In the genomic region with DNA sequence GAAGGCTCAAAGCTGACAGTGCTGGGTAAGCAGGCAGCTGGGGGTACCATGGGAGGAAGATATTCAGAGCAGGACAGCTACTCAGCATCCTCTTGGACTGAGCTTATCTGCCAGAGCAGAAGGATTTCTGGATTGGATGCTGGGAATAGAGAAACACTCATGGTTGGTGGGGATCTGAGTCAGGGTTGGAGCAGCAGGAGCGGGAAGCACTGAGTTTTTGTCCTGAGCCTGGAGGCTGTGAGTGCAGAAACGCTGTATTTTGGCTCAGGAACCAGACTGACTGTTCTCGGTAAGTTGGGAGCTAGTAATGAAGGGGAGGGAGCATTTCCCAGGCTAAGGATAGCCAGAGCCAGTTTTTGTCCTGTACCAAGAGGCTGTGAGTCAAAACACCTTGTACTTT, we compare ENCODE assay signal across 10 mouse cellular contexts. TPM values are rescaled to one million over a fixed set of nuclear protein-coding genes. Genes with fewer than 3 reads are reported as not detected.
DNase-seq lines count a peak whose midpoint lies in the region; ATAC-seq and TF ChIP-seq lines count a peak whose summit lies in the region.
"Had no signal": no experiment of that assay in that cellular context is flagged by ENCODE, and none has a peak within 500 bp of the region (broad histone marks: within the 10 kb centered on the region; RNA-seq: fewer than 3 reads in every experiment).

No protein-coding gene starts in this region.

- H3K4me1 ChIP-seq in heart, embryonic 15.5 days (replicated peaks) = peaks cover 6% of the 10 kb centered on the region
- H3K4me1 ChIP-seq in ES-Bruce4 (ENCODE audit: control insufficient read depth, insufficient read depth, low read length) = no peaks in the 10 kb centered on the region
- H3K4me1 ChIP-seq in forebrain, embryonic 13.5 days = peaks cover 16% of the 10 kb centered on the region; the same call in 1 of the 2 replicates
- peaks cover 8% of the 10 kb centered on the region; the same call in 1 of the 2 replicates for H3K4me1 ChIP-seq in limb, embryonic 15.5 days
- no peaks in the 10 kb centered on the region for H3K4me1 ChIP-seq in lung, postnatal 0 days (ENCODE audit: insufficient read depth, low read depth, low read length)

- H3K9ac ChIP-seq in heart, embryonic 15.5 days = peak overlapping the region; percentile 43; the same call in 1 of the 2 replicates
- H3K9ac ChIP-seq in ES-Bruce4 (ENCODE audit: low read depth, poor library complexity, severe bottlenecking) = no peak overlapping the region
- 0 out of 2 replicates have a peak overlapping the region, but pooled peaks have one; percentile 53 for H3K9ac ChIP-seq in forebrain, embryonic 13.5 days
- 0 out of 2 replicates have a peak overlapping the region, but pooled peaks have one; percentile 20 for H3K9ac ChIP-seq in limb, embryonic 15.5 days
- no peak overlapping the region for H3K9ac ChIP-seq in lung, postnatal 0 days (replicated peaks; ENCODE audit: low read depth)

- no peaks in the 10 kb centered on the region for H3K36me3 ChIP-seq in heart, embryonic 15.5 days
- no peaks in the 10 kb centered on the region for H3K36me3 ChIP-seq in ES-Bruce4 (ENCODE audit: control insufficient read depth, insufficient read depth, low read length, poor library complexity, severe bottlenecking)
- no peaks in the 10 kb centered on the region for H3K36me3 ChIP-seq in forebrain, embryonic 13.5 days (ENCODE audit: poor library complexity, severe bottlenecking)
- no peaks in the 10 kb centered on the region for H3K36me3 ChIP-seq in limb, embryonic 15.5 days
- no peaks in the 10 kb centered on the region for H3K36me3 ChIP-seq in lung, postnatal 0 days (ENCODE audit: insufficient read depth, low read length)

- WGBS in heart, embryonic 15.5 days = 21% methylated on average over 3 of the region's 3 CpGs
- 13% methylated on average over 3 of the region's 3 CpGs for WGBS in forebrain, embryonic 13.5 days
- 10% methylated on average over 3 of the region's 3 CpGs for WGBS in limb, embryonic 15.5 days
- WGBS in lung, postnatal 0 days = 17% methylated on average over 3 of the region's 3 CpGs

- no peak overlapping the region for H3K27ac ChIP-seq in heart, embryonic 15.5 days
- no peak overlapping the region for H3K27ac ChIP-seq in ES-Bruce4 (ENCODE audit: insufficient read depth, low read length)
- H3K27ac ChIP-seq in forebrain, embryonic 13.5 days = no peak overlapping the region
- H3K27ac ChIP-seq in limb, embryonic 15.5 days = no peak overlapping the region
- no peak overlapping the region for H3K27ac ChIP-seq in lung, postnatal 0 days (ENCODE audit: low read length)
- H3K27ac ChIP-seq: gastrocnemius, adult 2 months had no signal

- no peak for TF ChIP-seq POLR2A in ES-Bruce4 (IDR thresholded peaks at IDR 0.05; ENCODE audit: insufficient read depth, low read length)

- peaks cover 8% of the 10 kb centered on the region for H3K27me3 ChIP-seq in heart, embryonic 15.5 days
- peaks cover 4% of the 10 kb centered on the region for H3K27me3 ChIP-seq in ES-Bruce4 (ENCODE audit: control insufficient read depth, insufficient read depth, low read length, poor library complexity, severe bottlenecking)
- H3K27me3 ChIP-seq in forebrain, embryonic 13.5 days = no peaks in the 10 kb centered on the region; the same call in 1 of the 2 replicates
- H3K27me3 ChIP-seq in limb, embryonic 15.5 days = peaks cover 21% of the 10 kb centered on the region; the same call in 1 of the 2 replicates
- no peaks in the 10 kb centered on the region for H3K27me3 ChIP-seq in lung, postnatal 0 days (replicated peaks; ENCODE audit: insufficient read depth, low read length)

- TF ChIP-seq CTCF in ES-Bruce4 (IDR thresholded peaks at IDR 0.05; ENCODE audit: low read depth, low read length) = no peak
- no peak for TF ChIP-seq CTCF in lung, postnatal 0 days (IDR thresholded peaks at IDR 0.05)

- H3K4me3 ChIP-seq in heart, embryonic 15.5 days = peak overlapping the region; percentile 43
- H3K4me3 ChIP-seq in ES-Bruce4 (ENCODE audit: low read depth, low read length) = 0 out of 2 replicates have a peak overlapping the region, but pooled peaks have one; percentile 5
- peak overlapping the region; percentile 37; the same call in 1 of the 2 replicates for H3K4me3 ChIP-seq in forebrain, embryonic 13.5 days
- peak overlapping the region; percentile 29; the same call in 1 of the 2 replicates for H3K4me3 ChIP-seq in limb, embryonic 15.5 days
- H3K4me3 ChIP-seq in lung, postnatal 0 days (ENCODE audit: low read depth, low read length) = no peak overlapping the region
- H3K4me3 ChIP-seq: gastrocnemius, adult 2 months had no signal

- no peak for TF ChIP-seq EP300 in ES-Bruce4 (IDR thresholded peaks at IDR 0.05; ENCODE audit: insufficient read depth, low read depth, low read length)
- TF ChIP-seq EP300 in lung, postnatal 0 days (IDR thresholded peaks at IDR 0.05) = no peak

- no peak for ATAC-seq in heart, embryonic 15.5 days (replicated peaks; ENCODE audit: insufficient number of reproducible peaks, insufficient read depth, low FRiP score, low read depth)
- ATAC-seq in forebrain, embryonic 13.5 days = peak; percentile 22; the same call in 1 of the 2 replicates
- ATAC-seq in limb, embryonic 15.5 days (ENCODE audit: insufficient number of reproducible peaks, low FRiP score, low TSS enrichment, low read depth) = no peak
- no peak for ATAC-seq in lung, postnatal 0 days

- H3K9me3 ChIP-seq in heart, embryonic 15.5 days (replicated peaks) = no peaks in the 10 kb centered on the region
- no peaks in the 10 kb centered on the region for H3K9me3 ChIP-seq in ES-Bruce4 (replicated peaks; ENCODE audit: control insufficient read depth, insufficient read depth, low read length, poor library complexity, severe bottlenecking)
- H3K9me3 ChIP-seq in forebrain, embryonic 13.5 days (replicated peaks) = no peaks in the 10 kb centered on the region
- no peaks in the 10 kb centered on the region for H3K9me3 ChIP-seq in limb, embryonic 15.5 days
- H3K9me3 ChIP-seq in lung, postnatal 0 days (ENCODE audit: low read length) = no peaks in the 10 kb centered on the region

- no peak for DNase-seq in heart, adult 9 months (ENCODE audit: low spot score in 2 of 2)
- DNase-seq in cerebellum, postnatal 10 days = no peak
- DNase-seq in gastrocnemius, postnatal 25 days = no peak
- no peak for DNase-seq in lung, postnatal 0 days (ENCODE audit: low spot score)
- DNase-seq: gastrocnemius, adult 2 months had no signal

- H3K4me2 ChIP-seq in heart, embryonic 15.5 days = peak overlapping the region; percentile 64
- peak overlapping the region; percentile 64 for H3K4me2 ChIP-seq in forebrain, embryonic 13.5 days
- H3K4me2 ChIP-seq in limb, embryonic 15.5 days = peak overlapping the region; percentile 47
- H3K4me2 ChIP-seq in lung, postnatal 0 days (replicated peaks; ENCODE audit: low read depth, low read length) = no peak overlapping the region

RNA-seq across cellular contexts. Expression of gene Prss2, which starts 21.4 kb away (rescaled TPM):
- not detected in 2 replicates for polyA plus RNA-seq in heart, embryonic 15.5 days (2015; fragmentation: Nextera tagmentation; extraction: Ambion mirVana)
- not detected in 2 replicates for polyA plus RNA-seq in ES-Bruce4 (2011; ENCODE audit: insufficient read depth, insufficient read length, low read depth, missing spikeins)
- polyA plus RNA-seq in forebrain, embryonic 13.5 days (2015; fragmentation: Nextera tagmentation; extraction: Ambion mirVana) = not detected in 2 replicates
- not detected in 2 replicates for polyA plus RNA-seq in limb, embryonic 15.5 days (2015; fragmentation: Nextera tagmentation; extraction: Ambion mirVana)
- not detected for total RNA-seq in gastrocnemius, postnatal 25 days (2021)
- polyA plus RNA-seq in lung, postnatal 0 days (2015; fragmentation: Nextera tagmentation; extraction: Ambion mirVana) = not detected in 2 replicates
- total RNA-seq: gastrocnemius, adult 2 months; left cerebral cortex, postnatal 36 days had no signal

Comparison
In these comparisons a context has a peak if more than half of its experiments do, and no peak if none do; other contexts are left out.
1. H3K9ac ChIP-seq: peak in heart, embryonic 15.5 days (single experiment), forebrain, embryonic 13.5 days (single experiment) and limb, embryonic 15.5 days (single experiment); none in ES-Bruce4 (single experiment) and lung, postnatal 0 days (single experiment).